Mouse (Mus musculus) kidney, adult 2 months (tissue): ENCODE results near the gene Med18. TPM values are rescaled to one million over a fixed set of nuclear protein-coding genes. Genes with fewer than 3 reads are reported as not detected.

Source experiments
- DNase-seq: peaks from one replicate; pipeline ENCODE4 v3.0.0; 2021
- H3K27ac ChIP-seq: fragments of 200-500 bp; 2 replicates; pipeline ENCODE4 v1.5.1; 2012; ENCODE audit warnings: low read depth, low read length, control low read depth, inconsistent platforms; ENCODE audit not compliant: insufficient read depth
- H3K27me3 ChIP-seq: fragments of 200-500 bp; replicated peaks from 2 replicates; pipeline ENCODE4 v1.6.1; 2012; ENCODE audit warnings: mild to moderate bottlenecking, moderate library complexity, low read length, inconsistent platforms; ENCODE audit not compliant: control insufficient read depth, insufficient read depth
- H3K36me3 ChIP-seq: fragments of 200-500 bp; 2 replicates; pipeline ENCODE4 v1.6.1; 2012; ENCODE audit warnings: mild to moderate bottlenecking, moderate library complexity, low read length, inconsistent platforms; ENCODE audit not compliant: control insufficient read depth, insufficient read depth
- H3K4me1 ChIP-seq: fragments of 200-500 bp; 2 replicates; pipeline ENCODE4 v1.6.1; 2011; ENCODE audit warnings: low read length; ENCODE audit not compliant: control insufficient read depth, insufficient read depth
- H3K4me3 ChIP-seq: fragments of 200-500 bp; 2 replicates; pipeline ENCODE4 v1.5.1; 2011; ENCODE audit warnings: mild to moderate bottlenecking, low read depth, low read length, control low read depth; ENCODE audit not compliant: insufficient read depth
- CTCF ChIP-seq: fragments of 200-500 bp; conservative IDR thresholded peaks from 2 replicates; pipeline ENCODE4 v1.5.1; 2011; ENCODE audit warnings: low read depth, mild to moderate bottlenecking, control low read depth, low read length, moderate library complexity, mixed read lengths; ENCODE audit not compliant: insufficient read depth, insufficient read length
- POLR2A ChIP-seq: fragments of 200-500 bp; IDR thresholded peaks from one replicate; pipeline ENCODE4 v1.6.1; 2011; ENCODE audit warnings: low read depth, low read length, control low read depth
- WGBS: fragments of 180-500 bp; shearing (Covaris S2); methylation state at CpG from one replicate; pipeline ENCODE4 v1.1.7; 2018; 5-methylcytosine and 5-hydroxymethylcytosine counted together
- polyA plus RNA-seq: library from polyadenylated mRNA; depleted of rRNA; stranded (reverse); fragments of >200 nt; gene quantifications from 2 replicates; pipeline ENCODE4 v1.2.3, GENCODE M21; 2012

Gene Med18
- polyA plus RNA-seq, 1 experiment: 2.9 TPM

GRCm38 (mm10) chr4:132505034-132505738 lies 41.5 kb upstream of the Med18 start:
- Histone ChIP-seq H3K4me1 (peaks cover 20% of the 10 kb centered on the region; the same call in 1 of the 2 replicates), H3K4me3 (no peak overlapping the region), H3K27me3 (no peaks in the 10 kb centered on the region), H3K36me3 (no peaks in the 10 kb centered on the region), H3K27ac (no peak overlapping the region)
- DNase-seq: peak; percentile 55
- WGBS: 63% methylated on average over 6 of the region's 6 CpGs
- no peak for TF ChIP-seq POLR2A
- no peak for TF ChIP-seq CTCF

- H3K27ac ChIP-seq: peak overlapping the region; percentile 20; the same call in 1 of the 2 replicates
- 69% methylated on average over 11 of the region's 11 CpGs for WGBS
Observed at GRCm38 (mm10) chr4:132503344-132503743, 39.6 kb upstream of the Med18 start.

GRCm38 (mm10) chr4:132501639-132502038 lies 37.9 kb upstream of the Med18 start:
- Histone ChIP-seq H3K27me3 (no peaks in the 10 kb centered on the region), H3K4me3 (no peak overlapping the region), H3K27ac (no peak overlapping the region)

More at GRCm38 (mm10) chr4:132503344-132503743, 39.6 kb upstream of the Med18 start:
- TF ChIP-seq POLR2A: no peak
- no peak for TF ChIP-seq CTCF
- Histone ChIP-seq H3K27me3 (no peaks in the 10 kb centered on the region), H3K4me3 (no peak overlapping the region), H3K36me3 (peaks cover 5% of the 10 kb centered on the region; the same call in 1 of the 2 replicates), H3K4me1 (peaks cover 13% of the 10 kb centered on the region; the same call in 1 of the 2 replicates)
- DNase-seq: no peak

GRCm38 (mm10) chr4:132494271-132494918 lies 30.7 kb upstream of the Med18 start:
- Histone ChIP-seq H3K4me3 (no peak overlapping the region), H3K4me1 (peaks cover 5% of the 10 kb centered on the region; the same call in 1 of the 2 replicates), H3K27me3 (no peaks in the 10 kb centered on the region), H3K36me3 (peaks cover 5% of the 10 kb centered on the region), H3K27ac (no peak overlapping the region)
- DNase-seq: no peak
- TF ChIP-seq POLR2A (no peak), CTCF (no peak)
- 85% methylated on average over 20 of the region's 20 CpGs for WGBS

More at GRCm38 (mm10) chr4:132501639-132502038, 37.9 kb upstream of the Med18 start:
- peaks cover 5% of the 10 kb centered on the region; the same call in 1 of the 2 replicates for H3K36me3 ChIP-seq
- H3K4me1 ChIP-seq: peaks cover 7% of the 10 kb centered on the region; the same call in 1 of the 2 replicates
- DNase-seq: no peak
- TF ChIP-seq POLR2A (no peak), CTCF (no peak)
- 96% methylated on average over 6 of the region's 6 CpGs for WGBS

GRCm38 (mm10) chr4:132492178-132493060 lies 28.7 kb upstream of the Med18 start:
- peak; percentile 63 for DNase-seq
- H3K27me3 ChIP-seq: no peaks in the 10 kb centered on the region
- 39% methylated on average over 10 of the region's 10 CpGs for WGBS
- H3K4me3 ChIP-seq: no peak overlapping the region
- H3K36me3 ChIP-seq: no peaks in the 10 kb centered on the region; the same call in 1 of the 2 replicates
- peaks cover 14% of the 10 kb centered on the region; the same call in 1 of the 2 replicates for H3K4me1 ChIP-seq
- peak overlapping the region; percentile 70 for H3K27ac ChIP-seq
- TF ChIP-seq CTCF (no peak), POLR2A (no peak)

- 51% methylated on average over 6 of the region's 6 CpGs for WGBS
- DNase-seq: peak; percentile 94
Observed at GRCm38 (mm10) chr4:132491748-132492147, 28.0 kb upstream of the Med18 start.

GRCm38 (mm10) chr4:132491057-132491456 lies 27.3 kb upstream of the Med18 start:
- DNase-seq: no peak
- H3K27me3 ChIP-seq: no peaks in the 10 kb centered on the region
- WGBS: 87% methylated on average over 8 of the region's 8 CpGs
- no peak overlapping the region for H3K4me3 ChIP-seq
- H3K27ac ChIP-seq: no peak overlapping the region; the same call in 1 of the 2 replicates
- TF ChIP-seq CTCF (no peak), POLR2A (no peak)
- peaks cover 14% of the 10 kb centered on the region; the same call in 1 of the 2 replicates for H3K4me1 ChIP-seq
- no peaks in the 10 kb centered on the region for H3K36me3 ChIP-seq

More at GRCm38 (mm10) chr4:132491748-132492147, 28.0 kb upstream of the Med18 start:
- Histone ChIP-seq H3K4me3 (no peak overlapping the region), H3K36me3 (no peaks in the 10 kb centered on the region; the same call in 1 of the 2 replicates), H3K27me3 (no peaks in the 10 kb centered on the region), H3K4me1 (peaks cover 14% of the 10 kb centered on the region; the same call in 1 of the 2 replicates), H3K27ac (peak overlapping the region; percentile 70)
- no peak for TF ChIP-seq POLR2A
